Mouse (Mus musculus) ES-E14 (cell line): ENCODE results near the gene Gm17018. TPM values are rescaled to one million over a fixed set of nuclear protein-coding genes. Genes with fewer than 3 reads are reported as not detected.

Experiments
- DNase-seq: peaks from one replicate; pipeline ENCODE4 v3.0.0-alpha.2; 2013; ENCODE audit warnings: low read depth, low spot score
- H3K27ac ChIP-seq: 2 replicates; pipeline ENCODE4 v1.5.1; 2012; ENCODE audit warnings: low read depth, mild to moderate bottlenecking, low read length, moderate library complexity, mixed read lengths; ENCODE audit not compliant: poor library complexity, insufficient read depth, severe bottlenecking
- H3K36me3 ChIP-seq: 2 replicates; pipeline ENCODE4 v1.6.1; 2012; ENCODE audit warnings: mild to moderate bottlenecking, low read length, moderate library complexity, mixed read lengths; ENCODE audit not compliant: control insufficient read depth, poor library complexity, insufficient read depth, severe bottlenecking
- H3K4me1 ChIP-seq, 2 experiments: fragments of 150-350 bp in 1 of 2; sonication (generic) in 1 of 2; 2 replicates each; pipeline ENCODE4 v1.6.1; 2012; ENCODE audit warnings: low read length in 2 of 2, mild to moderate bottlenecking in 1 of 2, mixed read lengths in 1 of 2; ENCODE audit not compliant: control insufficient read depth in 2 of 2, insufficient read depth in 2 of 2, poor library complexity in 1 of 2
- H3K4me3 ChIP-seq, 2 experiments: fragments of 150-350 bp in 1 of 2; sonication (generic) in 1 of 2; 2 replicates each; pipeline ENCODE4 v1.5.1; 2012; ENCODE audit warnings: low read length in 2 of 2, low read depth in 1 of 2, mild to moderate bottlenecking in 1 of 2, mixed read lengths in 1 of 2; ENCODE audit not compliant: insufficient read depth in 1 of 2, poor library complexity in 1 of 2, severe bottlenecking in 1 of 2
- H3K9ac ChIP-seq: 2 replicates; pipeline ENCODE4 v1.6.1; 2012; ENCODE audit warnings: low read depth, mild to moderate bottlenecking, low read length, mixed read lengths; ENCODE audit not compliant: poor library complexity, insufficient read depth, severe bottlenecking
- H3K9me3 ChIP-seq: fragments of 150-350 bp; sonication (generic); 2 replicates; pipeline ENCODE4 v1.6.1; 2012; ENCODE audit warnings: low read depth, mild to moderate bottlenecking, low read length; ENCODE audit not compliant: control insufficient read depth, insufficient read depth
- CHD2 ChIP-seq: IDR thresholded peaks from 2 replicates; pipeline ENCODE4 v1.6.1; 2014; ENCODE audit warnings: mild to moderate bottlenecking, low read depth, low read length, inconsistent platforms
- HCFC1 ChIP-seq: IDR thresholded peaks from 2 replicates; pipeline ENCODE4 v1.6.1; 2012; ENCODE audit warnings: low read length, inconsistent platforms, borderline replicate concordance; ENCODE audit not compliant: insufficient read depth
- MAFK ChIP-seq: IDR thresholded peaks from 2 replicates; pipeline ENCODE4 v1.6.1; 2014; ENCODE audit warnings: mild to moderate bottlenecking, low read depth, low read length, inconsistent platforms; ENCODE audit not compliant: insufficient read depth
- ZC3H11A ChIP-seq: IDR thresholded peaks from 2 replicates; pipeline ENCODE4 v1.6.1; 2012; ENCODE audit warnings: low read depth, mild to moderate bottlenecking, inconsistent platforms, low read length, borderline replicate concordance
- ZNF384 ChIP-seq: IDR thresholded peaks from 2 replicates; pipeline ENCODE4 v1.6.1; 2012; ENCODE audit warnings: low read depth, low read length, inconsistent platforms
- in situ Hi-C, 2 experiments: fragments of 600-800 bp; cut with MboI; formaldehyde crosslinking; loops; one replicate each; pipeline ENCODE4 v1.15.1; 2025; ENCODE audit warnings: low sequenced_read_pairs in 2 of 2, inconsistent platforms in 1 of 2; ENCODE audit not compliant: unreplicated experiment in 2 of 2
- total RNA-seq: library from RNA; depleted of rRNA; stranded (reverse); fragments of 300-350 nt; gene quantifications from 2 replicates; pipeline ENCODE4 v1.2.3, GENCODE M21; 2012

Gm17018 gene
- total RNA-seq, 1 experiment = 15.0 TPM

- no peak overlapping the region for H3K9ac ChIP-seq
- no peak for DNase-seq
- H3K9me3 ChIP-seq = no peaks in the 10 kb centered on the region
- in situ Hi-C loops = no loop called here
- no peaks in the 10 kb centered on the region for H3K36me3 ChIP-seq
- no peak overlapping the region for H3K27ac ChIP-seq
- H3K4me3 ChIP-seq = no peak overlapping the region
- TF ChIP-seq ZC3H11A = no peak
- peaks cover 1 to 12% of the 10 kb centered on the region in 2 experiments; a peak in 3 of 4 replicates for H3K4me1 ChIP-seq
These were observed 54.0 kb downstream of the Gm17018 start for GRCm38 (mm10) chr19:45614375-45614774.

GRCm38 (mm10) chr19:45614928-45615327, 54.5 kb downstream of the Gm17018 start:
- no peak overlapping the region for H3K27ac ChIP-seq
- in situ Hi-C loops = no loop called here
- no peak overlapping the region for H3K4me3 ChIP-seq
- DNase-seq = no peak
- H3K36me3 ChIP-seq = no peaks in the 10 kb centered on the region
- H3K9me3 ChIP-seq = no peaks in the 10 kb centered on the region
- TF ChIP-seq CHD2 (no peak), HCFC1 (no peak), MAFK (no peak), ZC3H11A (no peak), ZNF384 (no peak)
- no peak overlapping the region for H3K9ac ChIP-seq
- peaks cover 1 to 12% of the 10 kb centered on the region in 2 experiments; a peak in 3 of 4 replicates for H3K4me1 ChIP-seq

- Histone ChIP-seq H3K9me3 (no peaks in the 10 kb centered on the region), H3K4me3 (no peak overlapping the region), H3K4me1 (peaks cover 1 to 12% of the 10 kb centered on the region in 2 experiments; a peak in 3 of 4 replicates), H3K9ac (no peak overlapping the region), H3K36me3 (no peaks in the 10 kb centered on the region), H3K27ac (no peak overlapping the region)
- DNase-seq = no peak
- TF ChIP-seq ZNF384 (no peak), MAFK (no peak), ZC3H11A (no peak)
- in situ Hi-C loops = no loop called here
These were observed 55.2 kb downstream of the Gm17018 start for GRCm38 (mm10) chr19:45615415-45616213.

DNA sequence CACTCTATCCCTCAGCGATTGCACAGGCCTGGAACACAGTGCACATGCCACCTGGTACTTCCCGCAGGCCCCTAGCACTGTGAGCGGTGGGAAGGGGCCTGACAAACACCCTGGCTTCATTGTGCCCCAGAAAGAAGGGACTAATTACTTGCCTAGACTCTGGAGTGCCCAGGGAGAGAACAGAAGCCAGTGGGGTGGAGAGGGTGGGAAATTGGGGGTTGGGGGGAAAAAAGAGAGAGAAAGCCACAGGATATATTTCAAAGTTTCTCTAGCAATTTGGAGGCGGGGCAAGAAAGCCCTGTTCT, 55.8 kb downstream of the Gm17018 start:
- in situ Hi-C loops = no loop called here
- DNase-seq = no peak
- Histone ChIP-seq H3K9me3 (no peaks in the 10 kb centered on the region), H3K36me3 (no peaks in the 10 kb centered on the region), H3K4me3 (no peak overlapping the region), H3K4me1 (peaks cover 1 to 14% of the 10 kb centered on the region in 2 experiments; a peak in 3 of 4 replicates), H3K9ac (no peak overlapping the region), H3K27ac (no peak overlapping the region)
- TF ChIP-seq MAFK = no peak
- TF ChIP-seq CHD2 = no peak
- no peak for TF ChIP-seq ZC3H11A
- TF ChIP-seq HCFC1 = no peak
- no peak for TF ChIP-seq ZNF384

- Histone ChIP-seq H3K9me3 (no peaks in the 10 kb centered on the region), H3K27ac (no peak overlapping the region), H3K4me3 (no peak overlapping the region), H3K4me1 (peaks cover 1 to 18% of the 10 kb centered on the region in 2 experiments; a peak in 3 of 4 replicates), H3K9ac (no peak overlapping the region), H3K36me3 (no peaks in the 10 kb centered on the region)
- no peak for DNase-seq
- TF ChIP-seq ZNF384 (no peak), HCFC1 (no peak), CHD2 (no peak), ZC3H11A (no peak), MAFK (no peak)
- in situ Hi-C loops = no loop called here
These were observed 56.3 kb downstream of the Gm17018 start for GRCm38 (mm10) chr19:45616735-45617134.
